Mouse (Mus musculus) lung, postnatal 0 days (tissue): Measurements from ENCODE around the gene Sspo.

Experiments
- CTCF ChIP-seq: IDR thresholded peaks from 2 replicates; pipeline ENCODE4 v1.5.1; 2016; ENCODE audit warnings: antibody characterized with exemption, mild to moderate bottlenecking
- EP300 ChIP-seq: IDR thresholded peaks from 2 replicates; pipeline ENCODE4 v1.6.1; 2016; ENCODE audit warnings: antibody characterized with exemption, mild to moderate bottlenecking, control low read depth

GRCm38 (mm10) chr6:48445181-48446101 is 2.6 kb upstream of the Sspo start, which contains the start of gene Zfp467:
- TF ChIP-seq CTCF (no peak; the same call in 1 of the 2 replicates), EP300 (no peak)
